Mouse (Mus musculus): ENCODE data around the gene Spred3.

The Spred3 gene

DNA sequence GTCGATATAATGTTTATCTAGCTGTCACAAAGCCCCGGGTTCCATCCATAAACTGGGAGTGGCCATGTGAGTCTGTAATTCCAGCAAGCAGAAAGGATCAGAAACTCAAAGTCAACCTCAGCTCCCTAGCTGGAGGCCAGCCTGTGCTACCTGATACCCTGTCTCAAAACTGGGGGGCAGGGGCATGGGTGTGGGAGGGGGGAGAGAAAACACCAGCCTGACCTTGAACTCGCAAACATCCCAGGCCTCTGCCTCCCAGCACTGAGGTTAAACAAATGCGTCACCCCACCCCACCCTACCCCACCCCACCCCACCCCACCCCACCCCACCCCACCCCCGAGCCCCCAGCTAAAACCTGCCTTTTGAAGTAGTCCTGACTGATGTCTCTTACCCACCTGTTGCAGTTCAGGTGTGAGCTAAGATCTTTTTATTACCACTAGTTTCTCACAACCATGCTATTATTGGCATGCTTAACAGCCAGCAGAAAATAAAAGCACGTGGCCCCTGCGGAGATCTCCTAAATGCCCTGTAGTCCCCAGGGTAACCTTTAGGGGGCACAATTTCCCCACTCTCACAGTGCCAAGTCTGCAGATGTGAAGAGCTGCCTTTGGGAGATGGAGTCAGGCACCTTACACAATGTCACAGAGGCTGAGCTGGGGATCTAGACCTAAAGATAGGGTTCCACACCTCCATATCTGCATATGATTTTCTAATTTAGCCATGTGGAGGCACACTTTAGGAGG is 43.9 kb downstream of the Spred3 start:
- no peak for DNase-seq (ENCODE audit: low spot score)

GRCm38 (mm10) chr7:29124970-29125369 is 45.2 kb downstream of the Spred3 start, which contains the start of gene Ryr1:
TSS of gene Ryr1 (minus strand) at chr7:29125179.
- peak; percentile 53 for DNase-seq (ENCODE audit: low spot score)

GRCm38 (mm10) chr7:29123531-29124358 is 46.5 kb downstream of the Spred3 start:
- no peak for DNase-seq (ENCODE audit: low spot score)

- no peak for DNase-seq (ENCODE audit: low spot score)
Observed at GRCm38 (mm10) chr7:29122821-29123220, 47.4 kb downstream of the Spred3 start.

GRCm38 (mm10) chr7:29119526-29119925 is 50.7 kb downstream of the Spred3 start:
- no peak for DNase-seq (ENCODE audit: low spot score)

DNA sequence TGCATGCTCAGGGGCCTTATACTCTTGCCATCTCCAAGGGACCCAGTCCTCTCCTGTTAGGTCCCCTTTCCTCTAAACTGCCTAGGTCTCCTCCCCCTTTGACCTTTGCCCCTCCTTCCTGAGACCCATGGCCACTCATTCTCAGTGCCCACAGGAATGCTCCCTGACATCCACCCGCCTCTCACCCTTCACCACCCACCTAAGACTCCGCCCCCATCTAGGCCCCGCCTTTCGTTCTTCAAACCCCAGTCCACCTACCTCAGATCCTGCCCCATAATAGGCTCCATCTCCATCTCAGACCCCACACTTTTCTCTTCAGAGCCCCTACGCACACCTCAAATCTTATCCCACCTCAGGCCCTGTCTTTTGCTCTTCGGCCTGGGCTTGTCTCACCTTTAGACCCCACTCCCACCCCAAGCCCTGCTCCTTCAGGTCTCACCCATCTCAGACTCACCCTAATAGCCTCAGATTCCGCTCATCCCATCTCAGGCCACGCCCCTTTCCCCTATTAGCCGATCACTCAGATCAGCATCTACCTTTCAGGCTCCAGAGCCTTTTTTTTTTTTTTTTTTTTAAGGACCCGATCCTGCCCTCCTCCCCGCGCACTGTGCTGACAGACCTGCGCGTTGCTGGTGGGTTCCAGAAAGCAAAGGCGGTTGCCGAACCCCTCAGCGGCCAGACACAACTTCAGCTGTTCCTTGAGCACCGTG is 51.9 kb downstream of the Spred3 start:
- DNase-seq (ENCODE audit: low spot score) = peak; percentile 36

GRCm38 (mm10) chr7:29108992-29109955 is 60.9 kb downstream of the Spred3 start:
- peak; percentile 75 for DNase-seq (ENCODE audit: low spot score)
